Mouse (Mus musculus) heart, adult 2 months (tissue): ENCODE data around the gene Sltm.

Source experiments
- CTCF ChIP-seq: fragments of 200-600 bp; IDR thresholded peaks from 2 replicates; pipeline ENCODE4 v1.8.1; 2022; ENCODE audit warnings: antibody characterized with exemption, mild to moderate bottlenecking, moderate library complexity
- POLR2A ChIP-seq: fragments of 200-500 bp; IDR thresholded peaks from 2 replicates; pipeline ENCODE4 v1.6.1; 2011; ENCODE audit warnings: mild to moderate bottlenecking, low read depth, low read length, control low read depth; ENCODE audit not compliant: insufficient read depth

GRCm38 (mm10) chr9:70543048-70543880 lies 710 bp downstream of the Sltm start:
- no peak for TF ChIP-seq CTCF
- no peak for TF ChIP-seq POLR2A
